Mouse (Mus musculus) adrenal gland, postnatal 4 days (tissue): ENCODE measurements around the gene Ing3. TPM values are rescaled to one million over a fixed set of nuclear protein-coding genes. Genes with fewer than 3 reads are reported as not detected.

ENCODE experiments used
- DNase-seq, 2 experiments: peaks; one replicate each; pipeline ENCODE4 v3.0.0; 2021 to 2022; ENCODE audit warnings: low spot score in 2 of 2, mixed read lengths in 2 of 2
- total RNA-seq, 2 experiments: library from RNA; stranded (reverse); gene quantifications; 2 replicates each; pipeline ENCODE4 v1.2.3; 2021

Ing3 gene
- total RNA-seq, 2 experiments from 2014 or later, result 26.4 to 29.9 TPM

DNA sequence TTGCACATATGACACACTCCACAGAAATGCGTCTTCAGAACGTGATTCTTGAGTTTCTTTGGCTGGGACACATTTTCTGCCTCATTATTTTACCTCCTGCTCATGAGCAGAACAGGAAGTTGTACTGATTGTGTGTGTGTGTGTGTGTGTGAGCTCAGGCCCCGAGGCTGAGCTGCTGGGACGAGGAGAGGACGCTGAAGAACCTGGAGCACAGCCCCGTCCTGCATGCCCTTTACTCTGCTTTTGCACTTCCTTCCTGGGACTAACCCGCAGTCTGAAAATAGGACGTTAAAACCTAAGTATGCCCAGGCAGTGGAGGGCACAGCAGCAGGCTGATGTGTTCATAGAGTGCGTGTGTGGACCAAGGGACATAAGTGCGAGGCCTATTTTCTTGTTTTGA is 70.3 kb downstream of the Ing3 start:
- no peak for DNase-seq

- DNase-seq, result no peak
Observed at GRCm38 (mm10) chr6:22020696-22021095, 71.3 kb downstream of the Ing3 start.

- DNase-seq, result no peak
Observed at GRCm38 (mm10) chr6:22021315-22021714, 71.9 kb downstream of the Ing3 start.

- no peak for DNase-seq
Observed at GRCm38 (mm10) chr6:22024168-22024567, 74.8 kb downstream of the Ing3 start.

Other genes starting within 250 kb of the Ing3 start
- gene Tspan12, start 97.1 kb upstream of the Ing3 start, total RNA-seq, result 100 to 1,000 TPM; 114 to 129 TPM
- gene Cped1, start 36.3 kb downstream of the Ing3 start, total RNA-seq, result 10 to 100 TPM; 25.1 to 29.0 TPM